Mouse (Mus musculus): ENCODE measurements around the gene Jph2.

DNA sequence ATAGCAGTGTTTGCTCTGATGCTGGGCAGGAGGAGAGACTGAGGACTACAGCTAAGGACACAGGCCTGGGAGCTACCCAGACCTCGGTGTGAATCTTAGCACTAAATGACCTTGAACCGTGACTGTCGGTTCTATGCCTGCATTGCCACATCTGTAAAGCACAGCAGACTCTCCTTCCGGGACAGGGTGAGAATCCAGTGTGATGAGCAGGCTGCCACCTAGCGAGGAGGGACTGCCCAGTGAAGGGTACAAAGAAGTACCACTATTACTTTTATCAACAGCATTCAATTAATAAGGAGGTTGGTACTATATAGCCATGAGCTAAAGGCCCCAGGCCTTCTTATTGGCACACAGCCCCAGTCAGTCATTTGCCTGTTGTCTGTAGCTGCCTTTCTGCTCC, 96.2 kb downstream of the Jph2 start:
- TF ChIP-seq CTCF (IDR thresholded peaks at IDR 0.05; ENCODE audit: control insufficient read depth, insufficient read depth, insufficient read length) = no peak
- TF ChIP-seq CEBPB (IDR thresholded peaks at IDR 0.05; ENCODE audit: low read depth) = no peak
- no peak for TF ChIP-seq MAX (IDR thresholded peaks at IDR 0.05)
- TF ChIP-seq MYOG (IDR thresholded peaks at IDR 0.05; ENCODE audit: control insufficient read depth, extremely low read depth, insufficient read length) = no peak
- no peak for TF ChIP-seq MYOD1 (IDR thresholded peaks at IDR 0.05; ENCODE audit: control insufficient read depth, insufficient read length, low read depth)
- TF ChIP-seq USF1 (IDR thresholded peaks at IDR 0.05; ENCODE audit: low read depth) = no peak

Data from C2C12 (cell line).